Mouse (Mus musculus): ENCODE data around the gene Rnf126.

GRCm38 (mm10) chr10:79760603-79761143 lies 6.1 kb downstream of the Rnf126 start:
- TF ChIP-seq CTCF (IDR thresholded peaks at IDR 0.05; ENCODE audit: borderline replicate concordance, insufficient read depth, low read length), result no peak
- TF ChIP-seq POLR2A (IDR thresholded peaks at IDR 0.05; ENCODE audit: low read depth, low read length), result no peak

Measured in embryonic fibroblast, embryonic 13.5 days (primary cell).